Mouse (Mus musculus) spleen, adult 2 months (tissue): ENCODE measurements around the gene Syne3.

Source experiments
- CTCF ChIP-seq: fragments of 200-500 bp; IDR thresholded peaks from 2 replicates; pipeline ENCODE4 v1.5.1; 2011; ENCODE audit warnings: mild to moderate bottlenecking, inconsistent platforms; ENCODE audit not compliant: insufficient read depth, insufficient read length, insufficient replicate concordance; ENCODE audit errors: extremely low read depth
- POLR2A ChIP-seq: fragments of 200-500 bp; IDR thresholded peaks from 2 replicates; pipeline ENCODE4 v1.6.1; 2011; ENCODE audit warnings: low read depth, low read length, inconsistent platforms

DNA sequence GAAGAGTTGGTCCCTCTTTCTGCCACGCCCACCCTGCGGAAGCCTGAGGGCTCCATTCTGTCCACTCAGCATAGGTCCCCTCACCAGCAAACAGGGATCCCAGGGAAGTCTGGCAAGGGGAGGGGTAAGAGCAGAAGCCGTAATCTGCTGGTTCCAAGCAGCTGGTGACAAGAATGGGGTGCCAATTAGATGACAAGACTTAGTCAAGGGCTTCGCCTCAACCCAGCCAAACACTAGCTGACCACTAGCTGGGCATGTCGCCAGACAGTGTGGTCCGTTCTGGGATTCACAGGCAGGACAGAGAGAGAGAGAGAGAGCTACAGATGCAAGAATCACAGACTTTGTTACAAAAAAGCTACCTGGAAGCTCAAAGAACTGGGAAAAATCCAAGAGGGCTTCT, 36.7 kb downstream of the Syne3 start:
- TF ChIP-seq POLR2A (no peak), CTCF (no peak)
